Mouse (Mus musculus) myocyte (in vitro differentiated cells): ENCODE results near the gene Cnot10. TPM values are rescaled to one million over a fixed set of nuclear protein-coding genes. Genes with fewer than 3 reads are reported as not detected.

Experiments
- H3K27me3 ChIP-seq: one replicate; pipeline ENCODE4 v1.6.1; 2011; ENCODE audit not compliant: control insufficient read depth, insufficient read depth, insufficient read length
- H3K36me3 ChIP-seq: one replicate; pipeline ENCODE4 v1.6.1; 2011; ENCODE audit not compliant: control insufficient read depth, insufficient read depth
- H3K4me2 ChIP-seq: one replicate; pipeline ENCODE4 v1.6.1; 2011; ENCODE audit warnings: low read depth, control low read depth
- H3K4me3 ChIP-seq: one replicate; pipeline ENCODE4 v1.5.1; 2011; ENCODE audit warnings: mild to moderate bottlenecking, control low read depth, moderate library complexity
- H3K79me2 ChIP-seq: one replicate; pipeline ENCODE4 v1.6.1; 2011; ENCODE audit not compliant: control insufficient read depth, insufficient read depth
- H3ac ChIP-seq: one replicate; pipeline ENCODE4 v1.6.1; 2011; ENCODE audit not compliant: control insufficient read depth, insufficient read length
- CEBPB ChIP-seq: IDR thresholded peaks from 2 replicates; pipeline ENCODE4 v1.6.1; 2011; ENCODE audit warnings: mild to moderate bottlenecking, moderate library complexity; ENCODE audit not compliant: poor library complexity, insufficient read depth, severe bottlenecking
- E2F4 ChIP-seq: IDR thresholded peaks from one replicate; pipeline ENCODE4 v1.6.1; 2011; ENCODE audit warnings: mild to moderate bottlenecking, control low read depth, moderate library complexity; ENCODE audit not compliant: insufficient read depth
- MAX ChIP-seq: IDR thresholded peaks from one replicate; pipeline ENCODE4 v1.6.1; 2011; ENCODE audit warnings: low read depth, mild to moderate bottlenecking, control low read depth
- MYOD1 ChIP-seq, 3 experiments: IDR thresholded peaks; one replicate each; pipeline ENCODE4 v1.6.1; 2011; ENCODE audit warnings: control low read depth in 2 of 3, low read depth in 2 of 3, mild to moderate bottlenecking in 2 of 3, moderate library complexity in 1 of 3; ENCODE audit not compliant: insufficient read length in 2 of 3, control insufficient read depth in 1 of 3
- MYOG ChIP-seq, 3 experiments: IDR thresholded peaks; one replicate each; pipeline ENCODE4 v1.6.1; 2011; ENCODE audit warnings: control low read depth in 2 of 3, low read depth in 2 of 3, mild to moderate bottlenecking in 2 of 3; ENCODE audit not compliant: insufficient read length in 2 of 3, control insufficient read depth in 1 of 3, insufficient read depth in 1 of 3
- POLR2A ChIP-seq: IDR thresholded peaks from one replicate; pipeline ENCODE4 v1.6.1; 2011; ENCODE audit warnings: low read depth, mild to moderate bottlenecking, control low read depth, moderate library complexity; ENCODE audit not compliant: insufficient read length
- POLR2AphosphoS2 ChIP-seq: IDR thresholded peaks from one replicate; pipeline ENCODE4 v1.6.1; 2011; ENCODE audit warnings: low read depth, control low read depth; ENCODE audit not compliant: insufficient read length
- REST ChIP-seq: IDR thresholded peaks from one replicate; pipeline ENCODE4 v1.6.1; 2011; ENCODE audit warnings: mild to moderate bottlenecking, control low read depth, moderate library complexity; ENCODE audit not compliant: insufficient read depth, insufficient read length
- SRF ChIP-seq: IDR thresholded peaks from one replicate; pipeline ENCODE4 v1.6.1; 2011; ENCODE audit warnings: low read depth; ENCODE audit not compliant: control insufficient read depth, insufficient read length
- TCF12 ChIP-seq: IDR thresholded peaks from one replicate; pipeline ENCODE4 v1.6.1; 2011; ENCODE audit warnings: mild to moderate bottlenecking, control low read depth; ENCODE audit not compliant: poor library complexity, insufficient read depth, severe bottlenecking
- TCF3 ChIP-seq: IDR thresholded peaks from one replicate; pipeline ENCODE4 v1.6.1; 2011; ENCODE audit warnings: low read depth, control low read depth; ENCODE audit not compliant: insufficient read length
- USF1 ChIP-seq: IDR thresholded peaks from one replicate; pipeline ENCODE4 v1.6.1; 2011; ENCODE audit warnings: low read depth, mild to moderate bottlenecking, control low read depth, moderate library complexity
- polyA plus RNA-seq: library from polyadenylated mRNA; unstranded; fragments of >200 nt; fragmentation: generic; extraction: Trizol; gene quantifications from one replicate; pipeline ENCODE4 v1.2.1, GENCODE M21; 2012; ENCODE audit warnings: missing spikeins

The Cnot10 gene
- polyA plus RNA-seq, 1 experiment, result 29.1 TPM

GRCm38 (mm10) chr9:114663782-114664181 lies 23.8 kb upstream of the Cnot10 start:
- Histone ChIP-seq H3K4me2 (no peak overlapping the region), H3K36me3 (no peaks in the 10 kb centered on the region)

DNA sequence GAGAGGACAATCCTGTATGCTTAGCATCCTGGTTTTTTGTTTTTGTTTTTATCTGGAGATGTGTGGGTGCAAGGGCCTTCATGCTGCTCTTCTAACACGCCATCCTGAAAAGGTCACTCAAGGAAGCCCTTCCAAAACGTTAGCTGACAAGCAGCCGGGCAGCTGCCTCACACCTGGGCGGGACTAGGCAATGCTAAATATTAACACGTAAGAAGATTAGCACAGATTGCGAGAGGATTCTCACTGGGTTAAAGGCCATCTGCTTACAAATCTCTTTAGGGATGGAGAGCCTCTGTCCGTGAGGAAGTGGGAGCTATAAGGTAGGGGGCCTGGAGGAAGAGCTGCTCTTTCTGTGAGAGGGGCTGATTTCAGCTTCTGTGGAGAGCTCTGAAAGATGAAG lies 22.0 kb upstream of the Cnot10 start:
- no peak overlapping the region for H3ac ChIP-seq
- TF ChIP-seq REST (no peak), TCF3 (no peak), MYOG (IDR thresholded peaks at IDR 0.05; ENCODE audit: control insufficient read depth in 1 of 3, insufficient read depth in 1 of 3, insufficient read length in 2 of 3, low read depth in 2 of 3) (no peak)
- no peaks in the 10 kb centered on the region for H3K79me2 ChIP-seq
- H3K27me3 ChIP-seq, result no peaks in the 10 kb centered on the region
- H3K4me3 ChIP-seq, result no peak overlapping the region
- no peak overlapping the region for H3K4me2 ChIP-seq
- no peaks in the 10 kb centered on the region for H3K36me3 ChIP-seq

More at GRCm38 (mm10) chr9:114663782-114664181, 23.8 kb upstream of the Cnot10 start:
- H3ac ChIP-seq, result no peak overlapping the region
- no peak overlapping the region for H3K4me3 ChIP-seq
- no peaks in the 10 kb centered on the region for H3K79me2 ChIP-seq
- H3K27me3 ChIP-seq, result no peaks in the 10 kb centered on the region
- TF ChIP-seq USF1, result no peak
- TF ChIP-seq SRF, result no peak
- no peak for TF ChIP-seq TCF12
- TF ChIP-seq MAX, result no peak
- no peak for TF ChIP-seq MYOD1 (IDR thresholded peaks at IDR 0.05; ENCODE audit: control insufficient read depth in 1 of 3, insufficient read length in 2 of 3, low read depth in 2 of 3)
- TF ChIP-seq MYOG (IDR thresholded peaks at IDR 0.05; ENCODE audit: control insufficient read depth in 1 of 3, insufficient read depth in 1 of 3, insufficient read length in 2 of 3, low read depth in 2 of 3), result no peak

GRCm38 (mm10) chr9:114660983-114661382 lies 21.0 kb upstream of the Cnot10 start:
- H3K4me2 ChIP-seq, result no peak overlapping the region
- no peaks in the 10 kb centered on the region for H3K27me3 ChIP-seq
- H3K79me2 ChIP-seq, result no peaks in the 10 kb centered on the region
- no peak overlapping the region for H3K4me3 ChIP-seq
- no peak for TF ChIP-seq E2F4
- no peak for TF ChIP-seq TCF3
- TF ChIP-seq POLR2A, result no peak
- TF ChIP-seq CEBPB, result no peak
- TF ChIP-seq MYOD1 (IDR thresholded peaks at IDR 0.05; ENCODE audit: control insufficient read depth in 1 of 3, insufficient read length in 2 of 3, low read depth in 2 of 3), result no peak
- TF ChIP-seq MAX, result no peak
- no peaks in the 10 kb centered on the region for H3K36me3 ChIP-seq
- H3ac ChIP-seq, result no peak overlapping the region

- Histone ChIP-seq H3K36me3 (no peaks in the 10 kb centered on the region), H3K27me3 (no peaks in the 10 kb centered on the region), H3ac (no peak overlapping the region), H3K4me2 (no peak overlapping the region), H3K4me3 (no peak overlapping the region), H3K79me2 (no peaks in the 10 kb centered on the region)
- TF ChIP-seq USF1 (no peak), REST (no peak), TCF12 (no peak), MYOG (IDR thresholded peaks at IDR 0.05; ENCODE audit: control insufficient read depth in 1 of 3, insufficient read depth in 1 of 3, insufficient read length in 2 of 3, low read depth in 2 of 3) (no peak)
Measured at GRCm38 (mm10) chr9:114660506-114660905, 20.5 kb upstream of the Cnot10 start.

DNA sequence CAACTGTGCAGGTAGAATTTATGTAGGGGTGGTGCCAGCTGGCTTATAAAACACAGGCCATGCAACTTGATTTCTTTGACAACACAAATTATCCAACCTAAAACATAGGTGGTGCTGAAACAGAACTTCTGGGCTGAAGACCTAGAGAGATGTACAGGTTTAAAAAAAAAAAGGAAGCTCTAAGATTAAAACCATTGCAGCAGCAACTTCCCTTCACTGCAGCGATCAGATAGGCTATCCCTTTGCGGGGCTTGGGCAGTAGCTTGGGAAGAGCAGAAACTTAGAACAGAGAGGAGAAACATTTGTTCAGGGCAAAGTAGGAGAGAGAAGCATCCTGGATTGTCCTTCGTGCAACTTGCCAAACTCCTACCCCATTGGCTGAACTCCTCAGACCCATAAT lies 16.7 kb upstream of the Cnot10 start:
- Histone ChIP-seq H3K79me2 (no peaks in the 10 kb centered on the region), H3K4me3 (no peak overlapping the region), H3K4me2 (no peak overlapping the region), H3ac (no peak overlapping the region), H3K27me3 (no peaks in the 10 kb centered on the region), H3K36me3 (no peaks in the 10 kb centered on the region)
- TF ChIP-seq POLR2A, result no peak
- no peak for TF ChIP-seq TCF3
- no peak for TF ChIP-seq USF1
- no peak for TF ChIP-seq CEBPB
- TF ChIP-seq SRF, result no peak
- no peak for TF ChIP-seq E2F4
- no peak for TF ChIP-seq MYOD1 (IDR thresholded peaks at IDR 0.05; ENCODE audit: control insufficient read depth in 1 of 3, insufficient read length in 2 of 3, low read depth in 2 of 3)
- TF ChIP-seq REST, result no peak
- no peak for TF ChIP-seq TCF12
- TF ChIP-seq MYOG (IDR thresholded peaks at IDR 0.05; ENCODE audit: control insufficient read depth in 1 of 3, insufficient read depth in 1 of 3, insufficient read length in 2 of 3, low read depth in 2 of 3), result no peak

DNA sequence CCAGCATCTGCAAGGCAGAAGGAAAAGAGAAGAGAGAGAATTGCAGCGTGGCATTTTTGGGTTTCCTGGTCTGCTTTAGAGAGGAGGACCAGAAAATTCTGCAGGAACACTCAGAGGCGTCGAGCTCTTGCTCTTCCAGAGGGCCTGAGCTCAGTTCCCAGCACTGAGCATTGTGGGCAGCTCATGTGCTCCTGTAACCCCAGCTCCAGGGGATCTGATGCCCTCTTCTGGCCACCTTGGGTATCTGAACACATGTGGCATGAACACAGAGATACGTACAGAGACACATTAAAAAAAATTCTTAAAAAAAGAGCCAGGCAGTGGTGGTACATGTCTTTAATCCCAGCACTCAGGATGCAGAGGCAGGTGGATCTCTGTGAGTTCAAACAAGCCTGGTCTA lies 15.4 kb upstream of the Cnot10 start:
- H3K27me3 ChIP-seq, result no peaks in the 10 kb centered on the region
- H3K36me3 ChIP-seq, result no peaks in the 10 kb centered on the region
- no peak overlapping the region for H3K4me3 ChIP-seq
- no peaks in the 10 kb centered on the region for H3K79me2 ChIP-seq
- H3K4me2 ChIP-seq, result no peak overlapping the region
- H3ac ChIP-seq, result no peak overlapping the region
- TF ChIP-seq MAX (no peak), POLR2AphosphoS2 (no peak), MYOD1 (IDR thresholded peaks at IDR 0.05; ENCODE audit: control insufficient read depth in 1 of 3, insufficient read length in 2 of 3, low read depth in 2 of 3) (no peak), REST (no peak), CEBPB (no peak), USF1 (no peak), POLR2A (no peak), TCF3 (no peak), SRF (no peak), E2F4 (no peak)
